Mouse (Mus musculus) stomach, postnatal 0 days (tissue): ENCODE results near the gene Kcnj10.

Source experiments
- CTCF ChIP-seq: IDR thresholded peaks from 2 replicates; pipeline ENCODE4 v1.5.1; 2016; ENCODE audit warnings: antibody characterized with exemption, low read depth, mild to moderate bottlenecking, moderate library complexity
- EP300 ChIP-seq: optimal IDR thresholded peaks from 2 replicates; pipeline ENCODE3; 2016; ENCODE audit warnings: antibody characterized with exemption

GRCm38 (mm10) chr1:172317431-172317830, 23.6 kb upstream of the Kcnj10 start:
- TF ChIP-seq EP300 (no peak), CTCF (no peak)
